Mouse (Mus musculus) limb, embryonic 15.5 days (tissue): ENCODE measurements around the gene Gm3618. TPM values are rescaled to one million over a fixed set of nuclear protein-coding genes. Genes with fewer than 3 reads are reported as not detected.
A peak's percentile ranks its signal among the peaks of the same experiment; 100 is the strongest.
"Not testable (repeated sequence)": the region's sequence is repeated elsewhere in the genome, so short reads cannot be mapped to it uniquely, and the experiment has no call there.

Experiments used
- ATAC-seq: fragments of 200-750 bp; cut with Nextera tagmentation; 2 replicates; pipeline ENCODE4 v1.8.0; 2017; ENCODE audit warnings: low read depth, moderate TSS enrichment; ENCODE audit not compliant: insufficient number of reproducible peaks, low FRiP score, low TSS enrichment
- H3K27ac ChIP-seq: fragments of 300-500 bp; sonication (generic); 2 replicates; pipeline ENCODE4 v1.5.1; 2015; ENCODE audit warnings: moderate library complexity, mild to moderate bottlenecking, inconsistent platforms
- H3K27me3 ChIP-seq: fragments of 300-500 bp; sonication (generic); 2 replicates; pipeline ENCODE4 v1.6.1; 2015; ENCODE audit warnings: inconsistent platforms
- H3K36me3 ChIP-seq: fragments of 300-500 bp; sonication (generic); 2 replicates; pipeline ENCODE4 v1.6.1; 2015; ENCODE audit warnings: inconsistent platforms
- H3K4me1 ChIP-seq: fragments of 300-500 bp; sonication (generic); 2 replicates; pipeline ENCODE4 v1.6.1; 2015; ENCODE audit warnings: inconsistent platforms
- H3K4me2 ChIP-seq: fragments of 300-500 bp; sonication (generic); 2 replicates; pipeline ENCODE4 v1.6.1; 2015; ENCODE audit warnings: mild to moderate bottlenecking, inconsistent platforms
- H3K4me3 ChIP-seq: fragments of 300-500 bp; sonication (generic); 2 replicates; pipeline ENCODE4 v1.5.1; 2015; ENCODE audit warnings: mild to moderate bottlenecking, inconsistent platforms
- H3K9ac ChIP-seq: fragments of 300-500 bp; sonication (generic); 2 replicates; pipeline ENCODE4 v1.6.1; 2015; ENCODE audit warnings: inconsistent platforms
- H3K9me3 ChIP-seq: fragments of 300-500 bp; sonication (generic); 2 replicates; pipeline ENCODE4 v1.6.1; 2016; ENCODE audit warnings: inconsistent platforms
- WGBS: fragments of 180-500 bp; shearing (Covaris S2); methylation state at CpG from one replicate; pipeline ENCODE4 v1.1.7; 2015; 5-methylcytosine and 5-hydroxymethylcytosine counted together
- polyA plus RNA-seq: library from polyadenylated mRNA; unstranded; fragments of >200 nt; fragmentation: Nextera tagmentation; extraction: Ambion mirVana; gene quantifications from 2 replicates; pipeline ENCODE4 v1.2.1, GENCODE M21; 2015

Gm3618 gene
- not detected in 2 replicates for polyA plus RNA-seq

DNA sequence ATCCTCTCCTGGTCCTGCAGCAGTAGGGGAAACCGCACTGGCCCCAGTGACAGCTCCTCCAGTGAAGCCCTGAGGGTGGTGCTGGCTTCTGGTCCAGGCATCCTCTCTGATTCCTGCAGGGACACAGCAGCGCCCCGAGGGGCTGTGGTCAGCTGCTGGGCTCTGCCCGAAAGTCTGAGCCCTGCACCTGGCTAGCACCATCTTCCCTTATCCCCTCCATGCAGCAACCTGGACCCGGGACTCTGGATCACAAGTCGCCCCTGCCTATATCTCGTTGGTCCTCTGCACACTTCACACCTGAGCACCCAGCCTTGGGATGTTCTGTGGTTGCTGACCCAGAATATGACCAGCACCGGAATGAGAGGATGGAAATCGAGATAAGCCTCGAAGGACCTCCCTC is at the start of gene Gm3618:
Gm3618 (minus strand) TSS at position 101 of the 400 bp plus-strand sequence.
- H3K4me3 ChIP-seq, H3K9ac ChIP-seq, H3K9me3 ChIP-seq, H3K27ac ChIP-seq, ATAC-seq, H3K27me3 ChIP-seq, H3K4me1 ChIP-seq, H3K4me2 ChIP-seq, H3K36me3 ChIP-seq: not testable (repeated sequence)
- no CpG with 5 or more reads among the region's 10 CpGs for WGBS

DNA sequence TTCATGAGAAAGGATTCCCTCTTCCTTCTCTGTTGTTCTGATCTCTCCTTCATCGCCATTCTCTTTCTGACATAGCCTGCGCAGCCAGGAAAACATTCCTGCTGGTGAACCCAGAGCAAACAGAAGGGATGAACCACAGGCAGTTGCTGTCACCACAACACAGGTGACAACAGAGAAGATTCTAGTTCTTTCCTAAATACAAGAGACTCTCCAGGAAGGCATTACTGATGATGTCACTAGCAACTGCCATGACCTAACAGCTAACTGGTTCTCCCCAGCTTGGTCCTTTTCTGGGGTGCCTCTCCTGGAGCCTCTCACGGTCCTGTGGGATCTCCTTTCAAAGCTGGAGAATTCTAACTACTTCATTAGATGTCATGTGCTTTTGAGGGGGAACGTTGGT is 46.7 kb upstream of the Gm3618 start, which contains the start of gene Gm16440:
Gm16440 (minus strand) TSS at position 101 of the 400 bp plus-strand sequence.
- H3K4me3 ChIP-seq, ATAC-seq, H3K36me3 ChIP-seq, H3K4me2 ChIP-seq, H3K9ac ChIP-seq, H3K27me3 ChIP-seq, H3K9me3 ChIP-seq, H3K4me1 ChIP-seq, H3K27ac ChIP-seq: not testable (repeated sequence)
- 81% methylated on average over 2 of the region's 4 CpGs for WGBS

DNA sequence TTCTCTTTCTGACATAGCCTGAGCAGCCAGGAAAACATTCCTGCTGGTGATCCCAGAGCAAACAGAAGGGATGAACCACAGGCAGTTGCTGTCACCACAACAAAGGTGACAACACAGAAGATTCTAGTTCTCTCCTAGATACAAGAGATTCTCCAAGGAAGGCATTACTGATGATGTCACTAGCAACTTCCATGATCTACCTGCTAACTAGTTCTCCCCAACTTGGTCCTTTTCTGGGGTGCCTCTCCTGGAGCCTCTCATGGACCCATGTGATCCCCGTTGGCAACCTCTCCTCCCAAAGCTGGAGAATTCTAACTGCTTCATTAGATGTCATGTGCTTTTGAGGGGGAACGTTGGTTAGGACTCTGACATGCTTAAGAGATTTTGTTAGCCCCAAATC is 38.7 kb downstream of the Gm3618 start, which contains the start of gene Gm21103:
Gm21103 (minus strand) TSS at position 101 of the 400 bp plus-strand sequence.
- WGBS, result 83% methylated on average over 2 of the region's 2 CpGs
- not testable (repeated sequence) for ATAC-seq, H3K4me3 ChIP-seq, H3K36me3 ChIP-seq, H3K9me3 ChIP-seq, H3K4me1 ChIP-seq, H3K9ac ChIP-seq, H3K4me2 ChIP-seq, H3K27ac ChIP-seq, H3K27me3 ChIP-seq

DNA sequence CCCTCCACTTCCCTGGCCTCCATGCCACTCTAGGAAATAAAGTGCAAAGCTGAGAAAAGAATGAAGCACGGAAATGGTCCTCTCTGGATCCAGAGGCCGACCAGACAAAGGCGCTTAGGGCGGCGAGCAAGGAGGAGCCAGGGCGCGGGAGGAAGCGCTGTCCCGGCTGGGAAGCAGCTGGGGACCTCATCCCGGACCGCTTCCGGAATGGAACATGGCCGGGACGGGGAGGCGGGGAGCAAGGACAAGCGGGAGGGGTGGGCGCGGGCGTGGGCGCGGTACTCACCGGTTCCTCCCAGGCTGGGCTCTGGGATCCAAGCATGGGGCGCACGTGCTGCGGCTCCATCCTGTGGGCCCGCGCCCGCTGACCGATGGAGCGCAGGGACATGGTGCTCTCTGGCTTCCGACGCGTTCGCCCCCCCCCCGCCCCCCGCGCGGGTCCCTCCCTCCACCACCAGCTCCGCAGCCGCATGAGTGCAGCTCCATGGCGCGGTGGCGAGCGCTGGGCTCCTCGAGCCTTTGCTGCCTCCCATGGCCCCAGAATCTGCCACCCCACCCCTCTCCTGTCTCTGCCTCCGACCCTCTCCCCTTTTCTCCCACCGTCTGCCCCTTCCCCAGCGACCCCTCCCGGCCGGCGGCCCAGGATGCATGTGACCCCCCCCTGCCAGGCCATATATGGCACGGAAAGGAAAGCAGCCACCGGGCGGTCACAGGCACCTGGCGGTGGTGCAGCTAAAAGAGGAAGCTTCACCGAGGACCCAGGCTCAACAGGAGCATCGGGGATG is 56.4 kb downstream of the Gm3618 start, which contains the start of gene Gm3411:
Gm3411 (minus strand) TSS at position 320 of the 785 bp plus-strand sequence.
- not testable (repeated sequence) for H3K9me3 ChIP-seq, H3K27me3 ChIP-seq, H3K4me1 ChIP-seq, H3K27ac ChIP-seq, ATAC-seq, H3K36me3 ChIP-seq
- Histone ChIP-seq H3K4me2 (peak within 1 kb of the TSS; percentile 83), H3K4me3 (peak within 1 kb of the TSS; percentile 44), H3K9ac (peak within 1 kb of the TSS; percentile 39; the same call in 1 of the 2 replicates)
- under 1% methylated on average over 48 of the region's 57 CpGs for WGBS

Other genes starting within 250 kb of the Gm3618 start
- 1.7 and 1.9 TPM in 2 replicates for gene Gm8206, start 249.7 kb downstream of the Gm3618 start, polyA plus RNA-seq
- 1.3 and 1.4 TPM in 2 replicates for gene Gm3468, start 235.0 kb downstream of the Gm3618 start, polyA plus RNA-seq
- gene Gm3476, start 217.9 kb downstream of the Gm3618 start, polyA plus RNA-seq, result not detected in 2 replicates
- not detected in 2 replicates for gene Gm21560, start 124.4 kb downstream of the Gm3618 start, polyA plus RNA-seq
- gene Gm3411, start 56.4 kb downstream of the Gm3618 start, polyA plus RNA-seq, result 0.62 and 0.78 TPM in 2 replicates
- gene Gm21103, start 38.8 kb downstream of the Gm3618 start, polyA plus RNA-seq, result not detected in 2 replicates
- gene Gm16440, start 46.6 kb upstream of the Gm3618 start, polyA plus RNA-seq, result not detected in 2 replicates
- 0.65 and 0.96 TPM in 2 replicates for gene Gm3591, start 68.8 kb upstream of the Gm3618 start, polyA plus RNA-seq
- gene Gm3594, start 100.9 kb upstream of the Gm3618 start, polyA plus RNA-seq, result not detected in 2 replicates
- not detected in 2 replicates for gene Gm8356, start 193.6 kb upstream of the Gm3618 start, polyA plus RNA-seq
- gene Gm3629, start 246.9 kb upstream of the Gm3618 start, polyA plus RNA-seq, result 0.21 TPM in 1 of 2 replicates, not detected in the other